Mouse (Mus musculus): ENCODE data around the gene Kifap3.
"Not testable (repeated sequence)": the region's sequence is repeated elsewhere in the genome, so short reads cannot be mapped to it uniquely, and the experiment has no call there.

Gene Kifap3

DNA sequence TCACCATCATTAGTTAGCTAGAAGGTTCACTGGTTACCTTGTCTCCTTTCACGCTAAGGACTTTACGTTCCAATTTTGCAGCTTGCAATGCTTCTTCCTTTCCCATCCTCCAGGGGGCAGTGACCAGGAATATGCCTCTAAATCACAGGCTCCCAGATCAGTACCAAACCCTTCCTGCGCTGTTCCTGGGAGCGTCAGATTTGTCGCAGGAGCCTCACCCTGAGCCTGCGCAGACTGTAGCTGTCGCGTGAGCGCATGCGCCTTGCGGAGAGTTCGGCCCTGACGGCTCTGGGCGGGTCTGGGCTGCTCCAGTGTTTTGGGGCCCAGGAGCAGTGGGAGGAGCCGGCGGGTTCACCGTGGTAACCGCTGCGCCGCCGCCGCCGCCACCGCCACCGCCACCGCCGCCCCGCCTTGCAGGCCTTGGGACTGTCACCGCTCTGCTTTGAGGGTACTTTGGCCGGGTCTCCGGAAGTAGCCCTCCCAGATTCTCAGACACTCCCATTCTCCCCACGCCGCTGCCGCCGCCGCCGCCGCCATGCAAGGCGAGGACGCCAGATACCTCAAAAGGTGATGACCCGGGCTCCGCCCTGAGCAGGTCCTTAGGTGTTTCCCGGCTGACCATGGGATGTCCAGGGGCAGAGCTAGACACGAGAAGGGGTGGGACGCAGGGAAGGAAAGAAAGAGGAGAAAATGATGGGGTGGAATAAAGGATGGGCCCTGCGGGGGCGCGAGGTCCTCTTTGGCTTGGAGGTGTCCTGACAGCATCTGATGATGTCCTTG, at the start of gene Kifap3:
Gene Kifap3, plus strand, starts transcription at position 248 of the 780 bp plus-strand sequence.
- peak; percentile 95 for DNase-seq

DNA sequence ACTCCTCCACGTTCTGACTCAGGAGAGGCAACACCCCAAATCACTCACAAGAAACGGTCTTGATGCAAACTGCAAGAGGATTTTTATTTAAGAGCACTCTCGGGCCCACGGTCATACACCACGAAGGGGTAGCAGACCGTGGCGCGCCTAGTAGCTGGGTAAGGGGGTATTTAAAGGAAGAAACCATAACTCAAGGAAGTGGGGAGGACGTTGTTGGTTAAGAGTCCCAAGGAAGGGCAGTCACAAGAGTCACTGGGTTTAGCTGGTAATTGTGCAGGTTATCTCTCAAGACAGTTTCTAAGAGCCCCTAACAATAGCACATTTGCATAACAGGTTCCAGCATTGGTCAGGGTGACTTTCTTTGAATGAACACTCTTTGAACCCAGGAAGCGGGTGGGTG, 48.2 kb upstream of the Kifap3 start:
- DNase-seq, result not testable (repeated sequence)

DNA sequence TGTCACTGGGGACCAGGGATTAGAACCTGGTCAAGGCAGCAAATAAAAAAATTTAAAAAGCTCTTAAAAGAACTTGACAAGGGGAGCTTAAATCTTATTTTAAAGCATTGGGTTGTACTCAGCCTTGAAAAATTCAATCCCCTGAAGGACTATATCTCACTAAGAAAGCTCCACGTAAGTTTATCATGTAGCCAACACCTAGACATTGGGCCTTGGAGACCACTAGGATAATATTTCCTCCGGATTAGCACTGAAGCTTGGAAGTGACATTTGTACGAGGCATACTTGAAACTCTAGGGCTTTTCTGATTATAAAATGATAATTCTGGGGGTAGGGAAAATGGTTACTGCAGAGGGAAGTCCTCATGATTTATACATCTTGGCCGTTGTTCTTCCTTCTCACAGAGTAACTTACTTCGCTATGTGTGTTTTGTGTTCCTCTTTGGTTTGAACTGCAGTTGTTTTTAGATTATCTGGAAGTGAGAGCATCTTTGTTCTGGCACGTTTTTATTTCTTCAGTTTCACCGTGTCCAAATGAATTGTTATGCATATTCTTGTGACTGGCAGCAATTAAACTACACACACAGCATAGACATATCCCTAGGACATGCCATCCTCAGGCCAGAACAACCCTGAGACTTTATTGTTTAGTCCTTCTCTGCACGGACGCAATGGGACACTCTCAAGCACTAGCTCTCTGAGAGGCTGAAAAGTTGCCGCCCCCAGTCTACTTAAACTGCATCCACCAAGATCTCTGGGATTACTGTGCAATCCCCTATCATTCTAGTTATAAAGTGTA, 42.7 kb upstream of the Kifap3 start:
- no peak for DNase-seq

DNA sequence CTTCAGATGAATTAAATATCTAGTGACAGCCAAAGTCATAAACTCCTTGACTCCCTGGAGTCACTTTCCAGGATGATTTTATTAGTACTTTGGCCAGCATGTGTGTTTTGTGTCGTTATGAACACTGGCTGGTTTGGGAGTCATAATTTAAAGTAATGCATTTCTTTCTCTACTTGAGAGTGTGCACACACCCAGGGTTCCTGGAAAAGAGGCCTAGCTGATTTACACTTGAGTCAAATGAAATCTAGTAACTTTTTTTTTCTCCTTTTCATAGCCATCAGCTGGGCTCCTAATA, 42.2 kb upstream of the Kifap3 start:
- no peak for DNase-seq

DNA sequence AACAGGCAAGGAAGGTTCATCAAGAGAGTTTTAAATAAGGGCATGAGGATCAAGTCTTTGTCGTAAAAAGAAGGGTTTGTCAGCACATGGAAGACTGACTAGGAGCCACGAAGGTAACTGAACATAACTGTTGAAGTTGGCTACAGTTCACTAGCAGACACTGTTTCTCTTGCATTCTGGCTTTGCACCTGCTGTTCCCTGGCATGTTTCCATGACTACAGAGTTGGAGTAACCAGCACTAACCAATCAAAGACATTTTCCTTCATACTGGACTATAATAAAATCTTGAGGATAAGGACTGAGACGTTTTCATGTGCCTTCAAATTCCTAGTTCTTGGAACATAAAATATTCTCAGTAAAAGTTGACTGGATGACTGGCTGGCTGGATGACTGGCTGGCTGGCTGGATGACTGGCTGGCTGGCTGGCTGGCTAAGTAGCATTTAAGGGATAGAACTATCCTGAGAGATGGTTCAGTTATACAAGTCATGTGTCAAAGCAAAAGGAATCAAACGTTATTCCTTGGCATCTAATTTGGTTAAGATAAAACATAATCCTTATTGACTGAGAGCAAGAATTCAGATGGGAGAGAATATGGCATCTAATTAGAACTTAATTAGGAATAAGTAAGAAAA, 27.9 kb upstream of the Kifap3 start:
- DNase-seq, result no peak

DNA sequence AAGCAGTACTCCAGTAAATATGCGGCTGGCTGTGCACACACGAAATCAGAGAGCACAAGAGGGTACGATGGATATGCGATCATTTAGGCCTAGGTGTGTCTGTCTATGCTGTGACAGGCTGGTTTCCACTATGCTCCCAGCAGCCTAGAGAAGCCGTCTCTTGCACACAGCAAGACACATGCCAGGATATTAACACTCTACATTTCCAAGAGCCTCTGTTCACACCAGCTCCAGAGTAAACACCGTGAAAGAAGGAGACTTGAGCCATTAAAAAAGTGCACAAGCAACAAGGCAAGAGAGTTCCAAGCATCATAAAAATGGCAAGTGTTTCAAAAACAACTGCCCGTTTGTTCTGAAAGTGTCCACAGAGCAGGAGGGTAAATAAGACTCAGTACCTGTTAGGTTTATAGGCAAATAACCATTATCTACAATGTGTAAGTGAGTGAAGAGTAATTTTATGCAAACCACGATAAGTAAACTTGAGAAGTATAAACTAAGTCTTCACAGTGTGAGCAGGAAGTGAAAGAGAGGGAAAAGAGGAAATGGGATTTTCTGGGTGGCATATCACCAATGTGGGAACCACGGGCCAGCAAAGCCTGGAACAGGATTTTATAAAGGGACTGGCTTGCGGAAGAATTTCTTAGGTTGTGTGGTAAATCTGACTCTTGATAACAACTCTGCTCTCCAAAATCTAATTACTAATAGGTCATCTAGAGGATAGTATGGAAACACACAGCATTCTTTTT, 21.7 kb upstream of the Kifap3 start:
- no peak for DNase-seq

DNA sequence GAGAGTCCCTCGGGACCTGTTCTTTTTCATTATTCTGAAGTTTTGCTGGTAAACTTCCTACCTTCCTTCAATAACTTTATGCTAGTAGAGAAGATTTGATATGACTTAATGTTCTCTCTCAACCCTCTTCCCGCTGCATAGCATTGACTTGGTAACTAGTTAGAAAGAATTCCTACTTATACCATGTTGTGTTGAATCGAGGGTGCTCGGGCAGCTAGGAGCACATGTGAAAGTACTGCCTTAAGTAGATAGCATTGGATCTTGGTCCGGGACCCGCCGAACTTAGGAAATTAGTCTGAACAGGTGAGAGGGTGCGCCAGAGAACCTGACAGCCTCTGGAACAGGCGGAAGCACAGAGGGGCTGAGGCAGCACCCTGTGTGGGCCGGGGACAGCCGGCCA, 4.2 kb downstream of the Kifap3 start:
- not testable (repeated sequence) for DNase-seq

DNA sequence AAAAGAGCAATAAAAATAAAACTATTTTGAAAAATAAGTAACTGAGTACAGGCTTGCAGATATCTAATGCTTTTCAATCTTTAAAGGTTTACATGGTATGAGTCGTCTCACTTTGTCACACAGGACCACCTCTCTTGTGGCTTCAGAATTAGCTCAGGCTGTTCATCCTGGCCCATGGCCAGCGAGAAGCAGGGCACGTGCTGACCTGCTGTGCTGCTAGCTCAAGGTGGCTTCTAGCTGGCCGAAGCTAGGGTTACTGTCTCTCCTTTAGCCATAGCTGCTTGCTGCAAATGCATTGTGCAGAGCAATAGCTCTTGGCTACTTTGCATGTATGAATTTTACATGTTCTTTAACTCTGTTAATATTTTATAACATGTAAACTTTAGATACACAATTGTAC, 42.0 kb downstream of the Kifap3 start:
- DNase-seq, result no peak

DNA sequence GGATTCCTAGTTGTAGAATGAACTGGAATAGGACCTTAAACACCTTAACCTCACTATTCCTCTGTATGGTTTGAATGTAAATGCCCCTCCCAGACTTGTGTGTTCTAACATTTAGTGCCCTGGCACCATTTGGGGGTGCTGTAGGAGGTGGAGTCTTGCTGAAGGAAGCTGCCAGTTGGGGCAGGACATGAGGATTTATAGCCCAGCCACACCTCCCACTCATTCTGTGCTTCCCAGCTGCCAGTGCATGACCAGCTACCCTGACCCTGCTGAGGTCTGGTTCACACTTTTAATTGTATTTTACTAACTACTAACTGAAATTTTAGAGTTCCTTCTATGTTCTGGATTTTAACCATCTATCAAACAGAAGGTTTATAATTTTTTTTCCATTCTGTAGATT, 50.1 kb downstream of the Kifap3 start:
- no peak for DNase-seq

DNA sequence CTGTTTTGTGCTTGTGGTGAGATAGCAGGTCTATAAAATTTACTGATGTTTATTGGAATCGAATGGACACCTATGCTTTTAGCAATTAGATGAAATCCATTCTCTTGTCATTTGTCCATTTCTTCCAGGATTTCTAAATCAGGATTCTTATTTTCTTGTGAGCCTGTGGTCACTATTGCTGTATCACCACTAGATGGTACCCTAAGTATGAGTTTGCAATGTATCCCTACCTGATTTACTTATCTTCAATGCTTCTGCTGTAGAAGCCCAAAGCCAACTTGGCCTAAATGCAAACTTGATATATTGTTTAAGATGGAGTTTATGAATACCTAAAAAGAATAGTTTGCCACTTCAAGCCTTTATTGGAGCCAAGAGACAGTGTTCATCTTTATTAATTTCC, 54.7 kb downstream of the Kifap3 start:
- DNase-seq, result no peak

DNA sequence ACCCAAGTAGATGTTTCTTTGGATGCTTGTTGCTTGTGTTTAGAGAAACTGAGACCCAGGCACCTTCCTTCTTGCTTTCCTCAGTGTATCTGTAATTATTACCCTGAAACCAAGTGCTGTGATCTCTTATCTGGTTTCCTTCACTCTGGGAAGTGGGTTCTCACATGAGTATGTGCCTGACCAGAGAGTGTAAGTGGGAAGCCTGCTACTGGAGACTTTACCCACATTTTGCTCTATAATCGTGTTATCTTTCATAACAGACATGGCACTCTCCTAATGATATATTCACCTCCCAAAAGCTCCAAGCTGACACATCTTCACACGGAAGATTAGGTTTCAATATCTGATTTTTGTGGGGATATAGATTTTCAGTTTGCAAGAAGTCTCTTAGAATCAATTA, 55.7 kb downstream of the Kifap3 start:
- no peak for DNase-seq

DNA sequence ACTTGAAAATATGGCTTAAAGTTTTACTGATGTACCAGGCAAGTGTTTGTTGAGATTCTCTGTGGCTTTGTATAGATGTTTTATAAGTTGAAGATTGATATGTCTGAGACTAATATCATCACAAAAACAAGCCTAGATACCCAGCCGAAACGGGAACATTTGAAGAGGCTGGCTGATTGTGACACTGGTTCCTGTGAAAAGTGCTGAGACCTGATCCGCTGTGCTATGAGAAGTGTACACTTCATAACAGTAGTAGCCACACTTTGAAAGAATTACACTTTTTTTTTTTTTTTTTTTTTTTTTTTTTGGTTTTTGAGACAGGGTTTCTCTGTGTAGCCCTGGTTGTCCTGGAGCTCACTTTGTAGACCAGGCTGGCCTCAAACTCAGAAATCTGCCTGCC, 59.1 kb downstream of the Kifap3 start:
- DNase-seq, result not testable (repeated sequence)

DNA sequence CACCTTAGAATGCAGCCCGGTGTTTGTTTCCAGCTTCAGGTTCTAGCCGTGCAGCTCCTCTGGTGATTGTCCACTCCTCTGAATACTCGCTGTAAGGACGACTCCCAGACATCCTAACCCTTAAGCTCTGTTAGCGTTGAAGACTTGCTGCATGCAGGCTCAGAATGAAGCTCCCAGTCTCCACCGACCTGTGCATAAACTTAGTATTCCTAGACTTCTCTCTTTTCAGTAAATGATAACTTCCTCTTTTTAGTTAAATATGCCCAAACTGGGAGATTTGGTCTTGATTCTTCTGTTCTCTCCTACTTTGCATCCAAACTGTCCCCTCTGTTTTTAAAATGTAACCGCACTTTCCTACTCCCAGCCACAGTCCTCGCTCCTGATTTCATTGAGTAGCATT, 61.2 kb downstream of the Kifap3 start:
- no peak for DNase-seq

DNA sequence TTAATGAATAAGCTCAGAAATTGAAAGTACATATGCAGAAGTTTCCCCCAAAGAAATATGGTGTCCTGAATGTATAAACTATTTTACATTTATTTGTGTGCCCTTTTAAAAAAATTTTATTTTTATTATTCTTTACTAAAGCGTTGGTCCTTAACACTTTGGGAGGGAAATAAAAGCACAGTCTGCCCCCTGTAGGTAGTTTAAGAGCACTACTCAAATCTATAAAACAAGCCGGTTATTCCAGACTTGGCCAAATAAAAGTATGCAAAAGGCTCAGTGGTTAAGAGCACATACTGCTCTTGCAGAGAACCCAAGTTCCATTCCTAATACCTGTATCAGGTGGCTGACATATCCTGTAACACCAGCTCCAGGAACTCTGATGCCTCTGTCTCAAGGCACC, 62.9 kb downstream of the Kifap3 start:
- DNase-seq, result no peak

DNA sequence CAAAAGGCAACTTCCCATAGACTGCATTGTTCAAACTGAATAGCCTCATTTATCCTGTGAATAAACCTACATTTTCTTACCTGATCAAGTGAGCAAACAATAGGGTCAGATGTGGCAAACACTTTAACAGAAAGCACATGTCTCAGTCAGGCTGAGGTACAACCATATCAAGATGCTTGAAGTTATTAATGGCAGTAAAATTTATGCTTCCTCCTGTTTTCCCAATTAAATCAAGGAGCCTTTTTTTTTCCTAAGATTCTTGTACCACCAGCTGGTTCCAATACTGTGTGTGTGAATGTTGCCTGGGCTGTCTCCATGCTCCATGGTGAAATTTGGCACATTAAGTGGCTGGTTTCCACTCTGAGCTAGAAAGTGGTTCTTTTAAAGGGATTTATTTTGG, 64.5 kb downstream of the Kifap3 start:
- no peak for DNase-seq

DNA sequence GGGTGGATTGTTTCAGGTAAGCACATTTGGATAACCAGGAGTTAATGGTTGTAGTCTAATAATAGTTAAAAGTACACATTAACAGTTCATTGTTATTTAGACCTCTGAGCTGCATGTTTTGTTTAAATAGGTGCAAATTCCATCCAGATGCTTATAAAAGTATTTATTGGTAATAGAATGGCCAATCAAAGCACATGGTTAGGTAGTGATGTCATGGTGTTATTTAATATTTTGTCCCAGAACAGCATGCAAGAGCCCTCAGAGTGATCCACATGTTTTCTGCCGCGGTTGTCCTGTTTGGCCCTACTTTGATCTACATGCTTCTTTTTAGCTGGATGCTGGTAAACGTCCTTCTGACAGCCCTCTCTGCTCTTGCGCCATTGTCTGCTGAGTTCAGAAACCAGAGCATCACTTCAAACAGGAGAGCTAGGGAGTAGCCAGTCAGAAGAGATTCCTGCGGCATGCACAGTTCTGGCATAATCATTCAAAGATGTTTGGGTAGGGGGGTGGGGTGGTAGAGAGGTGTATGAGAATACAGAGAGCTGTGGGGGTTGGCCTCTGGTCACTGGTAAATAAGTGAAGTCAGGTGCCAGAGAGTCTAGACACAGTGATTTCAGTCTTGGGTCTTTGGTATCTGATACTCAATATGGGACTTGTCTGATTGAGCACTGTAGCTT, 73.6 kb downstream of the Kifap3 start:
- no peak for DNase-seq

DNA sequence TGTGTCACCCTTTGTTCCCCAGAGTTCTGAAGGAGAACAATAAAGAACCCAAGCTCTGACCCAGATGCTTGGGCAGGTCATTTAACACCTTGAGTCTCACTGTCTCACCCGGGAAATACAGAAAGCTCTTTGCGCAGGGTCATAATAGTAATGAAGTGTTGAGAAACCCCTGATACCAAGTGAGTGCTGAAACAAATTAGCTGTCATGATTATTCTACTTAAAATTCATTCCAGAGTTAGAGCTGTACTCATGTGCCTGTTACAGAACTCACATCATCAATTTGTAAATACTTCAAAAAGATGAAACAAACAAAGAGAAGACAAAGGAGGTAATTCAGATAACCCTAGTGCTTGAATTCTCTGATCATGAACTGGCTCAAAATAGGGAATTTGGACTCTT, 79.0 kb downstream of the Kifap3 start:
- no peak for DNase-seq

DNA sequence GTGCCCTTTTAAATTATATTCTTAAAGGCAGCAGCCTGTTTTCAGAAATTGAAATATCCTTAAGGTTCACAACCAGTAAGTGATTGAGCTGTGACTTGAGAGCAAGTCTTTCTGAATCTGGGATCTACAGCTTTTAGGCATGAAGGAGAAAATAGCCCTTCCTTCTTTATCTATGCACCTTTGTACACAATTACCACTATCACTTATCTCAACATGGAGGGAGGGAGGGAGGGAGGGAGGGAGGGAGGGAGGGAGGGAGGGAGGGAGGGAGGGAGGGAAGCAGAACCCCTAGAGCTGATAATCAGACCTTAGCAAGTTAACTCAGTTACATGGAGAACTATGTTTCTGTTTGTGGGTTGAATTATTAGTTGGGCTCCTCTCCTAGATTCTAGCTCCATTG, 82.2 kb downstream of the Kifap3 start:
- no peak for DNase-seq

DNA sequence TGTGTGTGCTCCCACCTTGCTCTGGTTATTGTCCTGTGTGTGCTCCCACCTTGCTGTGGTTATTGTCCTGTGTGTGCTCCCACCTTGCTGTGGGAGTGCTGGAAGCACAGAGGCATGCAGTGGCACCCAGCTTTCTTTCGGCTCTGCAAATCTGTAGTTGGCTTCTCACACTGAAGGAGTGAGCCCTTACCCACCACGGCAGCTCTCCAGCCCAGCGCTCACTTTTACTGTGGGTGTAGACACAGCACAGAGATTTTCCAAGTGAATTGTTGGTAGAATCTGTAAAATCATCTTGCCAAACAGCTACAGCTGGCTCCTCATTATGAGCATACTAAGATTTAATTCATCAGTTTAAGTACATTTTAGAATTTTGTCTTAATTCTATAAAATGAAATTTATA, 93.8 kb downstream of the Kifap3 start:
- DNase-seq, result no peak

DNA sequence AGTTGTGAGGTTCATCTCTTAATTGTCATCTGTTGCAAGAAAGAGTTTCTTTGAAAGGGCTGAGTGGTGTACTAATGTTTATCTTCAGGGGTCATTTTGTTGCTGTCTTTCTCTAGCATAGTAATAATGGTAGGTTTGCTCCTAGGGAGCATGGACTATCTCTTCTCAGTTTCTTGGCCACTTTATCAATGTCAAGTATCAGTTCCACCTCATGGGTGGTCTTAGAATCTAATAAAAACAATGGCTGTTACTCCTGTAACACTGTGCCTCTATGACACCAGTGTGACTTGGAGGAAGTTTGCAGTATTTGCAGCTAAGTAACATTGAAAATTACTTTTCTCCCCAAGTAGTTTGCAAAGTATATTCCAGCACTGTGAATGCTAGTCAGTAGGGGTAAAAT, 110.2 kb downstream of the Kifap3 start:
- DNase-seq, result no peak

DNA sequence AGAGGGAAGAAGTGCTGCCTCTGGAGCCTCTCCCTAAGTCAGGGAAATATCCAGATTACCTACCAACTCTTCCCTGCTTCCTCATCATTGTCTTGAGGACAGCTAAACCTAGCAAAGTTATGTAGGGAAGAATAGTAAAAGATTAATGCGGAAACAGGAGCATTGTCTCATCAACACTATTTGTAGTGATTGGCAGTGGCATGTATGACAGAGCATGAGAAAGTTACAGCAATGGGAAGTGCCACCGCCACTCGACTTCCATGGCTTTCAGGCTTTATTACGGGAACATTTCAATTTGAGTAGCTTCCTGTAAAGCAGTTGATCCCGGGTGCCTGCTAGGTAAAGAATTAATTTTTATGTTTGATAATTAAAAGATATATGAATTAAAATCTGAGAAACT, 113.9 kb downstream of the Kifap3 start:
- no peak for DNase-seq

DNA sequence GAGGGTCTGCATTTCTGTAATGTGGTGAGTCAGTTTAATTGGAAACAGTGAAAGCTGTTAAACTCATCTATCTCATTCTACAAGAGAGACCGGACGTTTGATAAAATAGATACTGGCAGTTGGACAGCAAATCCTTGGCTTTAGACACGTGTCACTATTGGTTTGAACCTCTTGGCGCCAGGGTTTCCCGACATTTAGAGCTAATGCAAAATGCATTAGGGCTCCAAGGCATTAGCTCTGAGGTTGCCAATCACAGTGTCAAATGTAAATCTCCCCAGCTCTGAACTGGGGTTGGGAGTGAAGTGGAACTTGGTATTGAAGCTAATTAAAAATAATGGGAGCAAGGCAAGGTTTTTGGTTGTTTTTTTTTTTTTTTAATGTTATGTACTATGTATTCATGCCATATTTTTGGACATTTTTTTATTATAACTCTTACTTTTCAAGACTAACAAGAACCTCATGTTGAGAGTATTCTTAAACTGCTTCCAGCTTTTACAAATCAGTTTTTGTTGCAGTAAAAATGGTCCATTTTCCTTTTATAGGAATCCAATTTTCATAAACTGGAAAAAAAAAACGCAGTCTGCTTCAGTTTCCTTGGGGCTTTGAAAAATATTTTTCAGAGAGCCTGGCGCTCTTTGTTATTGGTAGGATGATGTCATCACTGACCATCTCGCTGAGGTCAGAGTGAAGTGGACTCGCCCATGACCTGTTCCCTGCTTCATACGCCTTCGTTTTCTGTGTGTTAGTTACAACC, 114.6 kb downstream of the Kifap3 start:
- no peak for DNase-seq

All from thymus, postnatal 4 days (tissue).